Mouse (Mus musculus) E14TG2a.4 (cell line): ENCODE data around the gene Tnfaip8l1.
A peak's percentile ranks its signal among the peaks of the same experiment; 100 is the strongest.

Experiments used
- H3K27me3 ChIP-seq: 2 replicates; pipeline ENCODE4 v1.6.1; 2014; ENCODE audit warnings: low read length, control low read depth; ENCODE audit not compliant: insufficient read depth
- H3K36me3 ChIP-seq: 2 replicates; pipeline ENCODE4 v1.6.1; 2014; ENCODE audit warnings: low read length, control low read depth; ENCODE audit not compliant: insufficient read depth
- H3K4me1 ChIP-seq: replicated peaks from 2 replicates; pipeline ENCODE4 v1.6.1; 2014; ENCODE audit warnings: low read depth, low read length, control low read depth
- H3K4me3 ChIP-seq: replicated peaks from 2 replicates; pipeline ENCODE4 v1.5.1; 2014; ENCODE audit warnings: mild to moderate bottlenecking, low read length
- H3K9me3 ChIP-seq: 2 replicates; pipeline ENCODE4 v1.6.1; 2014; ENCODE audit warnings: low read length, control low read depth
- CTCF ChIP-seq: conservative IDR thresholded peaks from 2 replicates; pipeline ENCODE4 v1.5.1; 2014; ENCODE audit warnings: low read length
- NANOG ChIP-seq: IDR thresholded peaks from 2 replicates; pipeline ENCODE4 v1.6.1; 2014; ENCODE audit warnings: borderline replicate concordance, low read length, mixed read lengths
- POU5F1 ChIP-seq: IDR thresholded peaks from 2 replicates; pipeline ENCODE4 v1.6.1; 2014; ENCODE audit warnings: low read length, borderline replicate concordance

The Tnfaip8l1 gene

DNA sequence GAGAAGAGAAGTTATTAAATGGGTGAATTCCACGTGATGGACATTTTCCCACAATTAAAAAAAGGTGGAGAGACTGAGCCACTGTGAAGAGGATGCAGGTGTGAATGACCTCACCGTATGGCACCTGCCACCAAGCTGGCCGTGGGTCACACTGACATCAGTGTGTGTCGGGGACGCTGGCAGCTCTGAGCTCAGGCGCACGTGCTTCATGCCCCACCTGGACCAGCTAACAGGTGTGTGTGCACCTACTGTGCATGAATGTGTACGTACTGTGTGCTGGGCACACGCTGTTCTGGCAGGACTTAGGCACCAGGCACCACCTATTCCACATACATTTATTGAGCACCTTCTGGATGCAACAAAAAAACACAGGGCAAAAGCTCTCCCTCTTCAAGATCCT lies 17.7 kb upstream of the Tnfaip8l1 start:
- Histone ChIP-seq H3K27me3 (peaks cover 96% of the 10 kb centered on the region), H3K9me3 (no peaks in the 10 kb centered on the region), H3K36me3 (no peaks in the 10 kb centered on the region), H3K4me1 (peaks cover 64% of the 10 kb centered on the region), H3K4me3 (no peak overlapping the region)
- TF ChIP-seq CTCF (no peak), POU5F1 (no peak), NANOG (no peak)

DNA sequence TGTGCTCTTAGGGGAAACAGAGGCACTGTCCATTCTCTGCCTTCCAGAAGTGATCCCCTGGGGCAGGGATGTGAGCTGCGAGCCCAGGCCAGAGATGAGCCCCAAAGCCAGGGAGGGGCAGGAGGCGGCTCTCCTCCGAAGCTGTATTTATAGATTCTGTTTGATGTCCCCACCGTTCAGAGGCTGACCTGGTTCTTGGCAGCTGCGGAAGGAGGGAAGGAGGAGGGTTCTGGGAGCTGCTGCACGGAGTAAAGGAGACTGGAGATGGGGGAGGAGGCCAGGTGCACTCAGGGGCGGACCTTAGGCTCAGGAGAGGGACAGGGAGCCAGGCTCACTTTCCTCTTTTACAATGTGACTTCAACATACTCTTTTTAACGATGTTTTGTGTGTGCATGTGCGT lies 16.1 kb upstream of the Tnfaip8l1 start:
- H3K9me3 ChIP-seq, result no peaks in the 10 kb centered on the region
- no peaks in the 10 kb centered on the region for H3K36me3 ChIP-seq
- peaks cover 98% of the 10 kb centered on the region for H3K27me3 ChIP-seq
- no peak for TF ChIP-seq CTCF
- no peak for TF ChIP-seq POU5F1
- TF ChIP-seq NANOG, result no peak
- no peak overlapping the region for H3K4me3 ChIP-seq
- H3K4me1 ChIP-seq, result peaks cover 56% of the 10 kb centered on the region

DNA sequence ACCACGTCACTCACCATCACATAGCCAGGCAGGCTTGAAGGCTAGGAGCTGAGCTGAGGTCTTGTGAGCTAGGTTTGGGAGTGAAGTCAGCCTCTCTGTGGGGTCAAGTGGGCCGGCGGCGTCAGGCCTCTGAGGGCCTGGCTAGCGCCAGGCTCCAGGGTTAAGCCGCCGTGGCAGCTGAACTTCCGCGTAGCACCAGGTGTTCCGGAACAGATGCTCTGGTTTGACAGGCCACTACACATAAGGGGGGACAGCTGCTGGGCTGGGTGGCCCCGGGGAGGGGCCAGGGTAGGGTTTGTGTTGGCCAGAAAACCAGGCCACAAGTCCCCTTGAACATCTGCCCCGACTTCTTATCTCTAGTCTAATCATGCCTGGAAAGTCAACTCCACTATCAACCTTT lies 14.9 kb upstream of the Tnfaip8l1 start:
- H3K4me3 ChIP-seq, result no peak overlapping the region
- H3K4me1 ChIP-seq, result peaks cover 43% of the 10 kb centered on the region
- H3K27me3 ChIP-seq, result peaks cover 94% of the 10 kb centered on the region
- no peaks in the 10 kb centered on the region for H3K36me3 ChIP-seq
- no peak for TF ChIP-seq CTCF
- no peak for TF ChIP-seq POU5F1
- TF ChIP-seq NANOG, result no peak
- no peaks in the 10 kb centered on the region for H3K9me3 ChIP-seq

DNA sequence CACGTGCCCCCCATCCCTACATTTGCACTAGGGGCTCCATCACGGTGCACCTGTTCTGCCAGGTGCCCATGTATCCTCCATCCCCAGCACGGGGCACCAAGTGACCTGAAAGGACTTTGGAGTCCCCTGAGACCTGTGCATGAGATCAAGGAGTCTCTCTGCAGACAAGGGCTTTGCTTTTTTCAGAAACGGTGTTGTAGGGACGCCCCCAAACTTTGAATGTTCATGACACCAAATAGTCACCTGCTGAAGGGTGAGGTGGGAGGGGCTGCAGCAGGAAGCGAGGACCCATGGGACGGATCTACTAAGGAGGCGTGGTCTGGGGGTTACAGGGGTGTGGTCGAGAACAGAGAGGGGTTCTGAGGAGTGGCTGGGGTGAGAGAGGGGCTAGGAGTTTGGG lies 14.0 kb upstream of the Tnfaip8l1 start:
- H3K27me3 ChIP-seq, result peaks cover 94% of the 10 kb centered on the region
- H3K9me3 ChIP-seq, result no peaks in the 10 kb centered on the region
- no peak for TF ChIP-seq NANOG
- TF ChIP-seq CTCF, result no peak
- no peak for TF ChIP-seq POU5F1
- peaks cover 40% of the 10 kb centered on the region for H3K4me1 ChIP-seq
- peak overlapping the region; percentile 59 for H3K4me3 ChIP-seq
- no peaks in the 10 kb centered on the region for H3K36me3 ChIP-seq

DNA sequence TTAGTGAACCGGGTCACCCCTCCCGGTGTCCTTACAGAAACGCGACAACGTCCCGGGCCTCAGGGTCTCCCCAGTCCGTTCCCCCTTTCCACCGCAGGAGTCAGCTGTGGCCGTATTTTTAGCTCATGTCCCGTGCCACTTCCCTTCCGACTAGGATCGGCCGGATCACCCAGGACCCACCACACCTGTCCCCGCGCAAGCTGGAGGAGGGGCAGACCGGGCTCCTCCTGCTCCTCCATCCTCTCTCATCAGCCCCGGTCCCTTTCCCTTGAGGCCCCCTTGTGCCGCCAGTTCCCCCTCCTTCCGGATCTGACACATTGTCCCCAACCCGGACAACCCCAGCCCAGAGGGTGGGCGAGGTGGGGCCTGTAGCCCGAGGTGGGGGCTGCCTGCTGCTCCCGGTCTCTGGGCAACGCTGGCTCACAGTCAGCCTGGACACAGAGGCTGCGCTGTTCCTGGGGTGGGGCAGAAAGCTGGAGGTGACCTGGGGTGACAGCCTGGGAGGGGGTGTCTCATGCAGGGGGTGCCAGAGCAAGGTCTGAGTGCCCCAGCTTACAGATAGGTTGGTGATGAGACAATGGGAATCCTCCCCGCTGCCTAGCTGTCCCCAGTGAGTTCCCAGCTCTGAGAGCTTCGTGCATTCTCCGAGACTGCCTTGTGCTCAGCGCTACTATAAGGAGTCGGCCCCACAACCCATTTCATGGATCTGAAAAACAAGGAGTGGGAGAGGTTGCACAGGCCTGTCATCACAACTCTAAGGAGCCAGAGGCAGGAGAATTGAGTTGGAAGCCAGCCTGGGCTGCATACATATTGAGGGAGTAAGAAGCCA lies 13.3 kb upstream of the Tnfaip8l1 start:
- Histone ChIP-seq H3K9me3 (no peaks in the 10 kb centered on the region), H3K27me3 (peaks cover 94% of the 10 kb centered on the region), H3K4me1 (peaks cover 36% of the 10 kb centered on the region), H3K4me3 (peak overlapping the region; percentile 59), H3K36me3 (no peaks in the 10 kb centered on the region)
- TF ChIP-seq NANOG, result no peak
- TF ChIP-seq POU5F1, result no peak
- no peak for TF ChIP-seq CTCF

DNA sequence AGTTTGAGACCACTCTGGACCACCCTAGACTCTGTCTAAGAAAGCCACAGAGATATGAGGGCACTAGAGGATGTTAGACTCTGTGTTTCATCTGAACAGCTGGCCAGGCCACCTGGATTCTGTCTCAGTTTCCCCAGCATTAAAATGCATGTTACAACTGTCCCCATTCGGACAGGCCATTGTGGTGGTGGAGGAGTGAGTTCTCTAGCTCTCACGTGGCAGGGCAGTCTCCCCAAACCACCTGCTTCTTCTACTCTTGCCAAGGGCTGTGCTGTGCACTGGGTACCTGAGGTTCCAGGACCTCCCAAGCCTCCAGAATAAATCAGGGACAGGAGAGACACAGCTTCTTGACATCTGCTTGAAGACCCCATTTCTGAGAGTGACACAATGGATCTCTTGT lies 12.4 kb upstream of the Tnfaip8l1 start:
- peaks cover 94% of the 10 kb centered on the region for H3K27me3 ChIP-seq
- peaks cover 33% of the 10 kb centered on the region for H3K4me1 ChIP-seq
- no peak overlapping the region for H3K4me3 ChIP-seq
- no peak for TF ChIP-seq POU5F1
- H3K36me3 ChIP-seq, result no peaks in the 10 kb centered on the region
- H3K9me3 ChIP-seq, result no peaks in the 10 kb centered on the region

DNA sequence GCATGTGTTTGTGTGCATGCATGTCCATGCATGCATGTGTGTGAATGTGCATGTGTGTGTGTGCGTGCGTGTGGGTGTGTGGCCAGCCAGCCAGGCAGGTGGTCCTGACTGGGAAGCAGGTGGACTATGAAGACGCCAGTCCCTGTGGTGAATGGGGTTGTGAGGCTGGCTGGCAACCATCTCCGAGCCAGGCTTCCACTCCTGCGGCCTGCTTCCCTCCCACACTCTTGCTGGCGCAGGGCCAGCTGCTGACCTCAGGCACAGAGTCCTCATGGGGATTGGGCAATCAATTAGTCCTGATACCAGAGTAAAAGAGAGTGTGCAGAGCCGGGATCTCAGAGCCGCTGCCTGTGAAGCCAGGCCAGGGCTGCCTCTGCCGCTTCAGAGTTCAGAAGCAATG lies 8.6 kb upstream of the Tnfaip8l1 start:
- TF ChIP-seq CTCF, result no peak
- no peak for TF ChIP-seq NANOG
- no peak for TF ChIP-seq POU5F1
- Histone ChIP-seq H3K36me3 (no peaks in the 10 kb centered on the region), H3K27me3 (peaks cover 94% of the 10 kb centered on the region), H3K4me1 (peaks cover 10% of the 10 kb centered on the region), H3K4me3 (no peak overlapping the region), H3K9me3 (no peaks in the 10 kb centered on the region)

DNA sequence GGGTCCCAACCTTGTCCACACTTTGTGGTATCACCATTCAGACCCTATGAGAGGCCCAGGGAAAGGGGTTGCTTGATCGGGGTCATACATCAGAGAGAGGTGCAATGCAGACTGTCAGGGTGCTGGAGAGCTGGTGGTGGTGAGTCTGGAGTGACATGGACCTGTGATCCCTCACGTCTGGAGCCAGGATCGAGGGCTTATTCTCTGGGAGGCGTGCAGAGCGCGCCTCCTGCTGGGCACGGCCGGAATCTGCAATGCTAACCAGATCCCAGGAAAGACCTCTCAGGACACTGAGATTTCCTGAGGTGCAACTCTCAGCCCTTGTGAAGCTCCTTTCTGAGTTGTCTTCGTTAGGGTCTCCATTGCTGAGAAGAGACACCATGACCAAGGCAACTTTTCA lies 2.5 kb upstream of the Tnfaip8l1 start:
- H3K4me3 ChIP-seq, result no peak overlapping the region
- peaks cover 66% of the 10 kb centered on the region for H3K27me3 ChIP-seq
- H3K36me3 ChIP-seq, result no peaks in the 10 kb centered on the region
- peaks cover 36% of the 10 kb centered on the region for H3K4me1 ChIP-seq
- TF ChIP-seq NANOG (no peak), CTCF (peak; percentile 98), POU5F1 (no peak)
- H3K9me3 ChIP-seq, result no peaks in the 10 kb centered on the region
